Mouse (Mus musculus): Measurements from ENCODE around the gene Olfr994.

Olfr994 gene

GRCm38 (mm10) chr2:85436351-85436750 lies at the start of gene Olfr994:
TSS of gene Olfr994 (minus strand) at chr2:85436451.
- no peak for DNase-seq (ENCODE audit: low spot score in 2 of 2)

- DNase-seq (ENCODE audit: low spot score in 2 of 2), result no peak
Observed at GRCm38 (mm10) chr2:85466801-85467325, 30.6 kb upstream of the Olfr994 start.

- no peak for DNase-seq (ENCODE audit: low spot score in 2 of 2)
Observed at GRCm38 (mm10) chr2:85443539-85443938, 7.3 kb upstream of the Olfr994 start, which contains the start of gene Olfr995. TSS of gene Olfr995 (minus strand) at chr2:85443639.

GRCm38 (mm10) chr2:85442546-85442945 lies 6.3 kb upstream of the Olfr994 start:
- DNase-seq (ENCODE audit: low spot score in 2 of 2), result no peak

GRCm38 (mm10) chr2:85425893-85426292 lies 10.4 kb downstream of the Olfr994 start:
- DNase-seq (ENCODE audit: low spot score in 2 of 2), result no peak

GRCm38 (mm10) chr2:85414777-85415176 lies 21.5 kb downstream of the Olfr994 start, which contains the start of gene Olfr993:
TSS of gene Olfr993 (minus strand) at chr2:85414877.
- no peak for DNase-seq (ENCODE audit: low spot score in 2 of 2)

- no peak for DNase-seq (ENCODE audit: low spot score in 2 of 2)
Observed at GRCm38 (mm10) chr2:85409369-85409768, 26.9 kb downstream of the Olfr994 start, which contains the start of gene Olfr992. TSS of gene Olfr992 (minus strand) at chr2:85409469.

All from urinary bladder, postnatal 4 days (tissue).